Mouse (Mus musculus) E14TG2a.4 (cell line): ENCODE measurements around the gene Pkn1.

Source experiments
- CTCF ChIP-seq: conservative IDR thresholded peaks from 2 replicates; pipeline ENCODE4 v1.5.1; 2014; ENCODE audit warnings: low read length
- NANOG ChIP-seq: IDR thresholded peaks from 2 replicates; pipeline ENCODE4 v1.6.1; 2014; ENCODE audit warnings: borderline replicate concordance, low read length, mixed read lengths
- POU5F1 ChIP-seq: IDR thresholded peaks from 2 replicates; pipeline ENCODE4 v1.6.1; 2014; ENCODE audit warnings: low read length, borderline replicate concordance

- TF ChIP-seq CTCF (no peak), NANOG (no peak), POU5F1 (no peak)
Observed at GRCm38 (mm10) chr8:83625676-83626299, 73.2 kb downstream of the Pkn1 start.
